Mouse (Mus musculus): ENCODE data around the gene Asb18. TPM values are rescaled to one million over a fixed set of nuclear protein-coding genes. Genes with fewer than 3 reads are reported as not detected.

Asb18 gene
- polyA plus RNA-seq, 1 experiment from 2014 or later = not detected

GRCm38 (mm10) chr1:89922883-89923641 lies 91.4 kb downstream of the Asb18 start:
- peak overlapping the region; percentile 18 for H3K4me3 ChIP-seq (ENCODE audit: low read length)
- no peak overlapping the region for H3K4me2 ChIP-seq (ENCODE audit: low read depth, low read length)
- H3K27me3 ChIP-seq (replicated peaks; ENCODE audit: control insufficient read depth, insufficient read depth, low read length) = peaks cover 88% of the 10 kb centered on the region
- no peaks in the 10 kb centered on the region for H3K36me3 ChIP-seq (ENCODE audit: control insufficient read depth, insufficient read depth, low read length)
- no peak overlapping the region for H3K9ac ChIP-seq (ENCODE audit: low read depth, low read length)
- no peak overlapping the region for H3K27ac ChIP-seq (ENCODE audit: low read length)
- ATAC-seq = no peak
- no peaks in the 10 kb centered on the region for H3K9me3 ChIP-seq (ENCODE audit: control insufficient read depth, low read length)
- peaks cover 14% of the 10 kb centered on the region for H3K4me1 ChIP-seq (ENCODE audit: control insufficient read depth, insufficient read depth, low read length)
- 2% methylated on average over 40 of the region's 41 CpGs for WGBS

DNA sequence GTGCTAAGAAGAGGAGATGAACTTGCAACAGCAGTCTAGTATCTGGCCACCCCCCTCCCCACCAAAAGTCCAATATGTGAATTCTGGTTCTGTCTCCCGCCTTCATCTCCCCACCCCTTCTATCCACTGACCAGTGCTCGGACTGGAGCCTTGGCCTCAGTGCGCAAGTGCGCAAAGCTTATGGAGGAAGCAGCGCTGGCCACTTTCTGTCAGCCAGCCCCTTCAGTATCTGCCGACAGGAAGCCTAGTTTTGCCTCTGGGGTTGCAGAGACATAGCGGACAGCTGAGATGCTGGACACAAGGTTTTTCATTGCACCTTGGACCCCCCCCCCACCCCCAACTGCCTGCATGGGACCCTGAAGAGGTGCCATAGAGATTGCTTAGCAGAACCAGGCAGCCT lies 92.2 kb downstream of the Asb18 start:
- H3K36me3 ChIP-seq (ENCODE audit: control insufficient read depth, insufficient read depth, low read length) = no peaks in the 10 kb centered on the region
- WGBS = 5% methylated on average over 7 of the region's 7 CpGs
- H3K9ac ChIP-seq (ENCODE audit: low read depth, low read length) = no peak overlapping the region
- no peaks in the 10 kb centered on the region for H3K9me3 ChIP-seq (ENCODE audit: control insufficient read depth, low read length)
- peaks cover 10% of the 10 kb centered on the region for H3K4me1 ChIP-seq (ENCODE audit: control insufficient read depth, insufficient read depth, low read length)
- no peak overlapping the region for H3K4me2 ChIP-seq (ENCODE audit: low read depth, low read length)
- H3K4me3 ChIP-seq (ENCODE audit: low read length) = no peak overlapping the region
- H3K27ac ChIP-seq (ENCODE audit: low read length) = no peak overlapping the region
- peaks cover 85% of the 10 kb centered on the region for H3K27me3 ChIP-seq (replicated peaks; ENCODE audit: control insufficient read depth, insufficient read depth, low read length)
- no peak for ATAC-seq

GRCm38 (mm10) chr1:89921806-89922205 lies 92.7 kb downstream of the Asb18 start:
- Histone ChIP-seq H3K9me3 (ENCODE audit: control insufficient read depth, low read length) (no peaks in the 10 kb centered on the region), H3K4me2 (ENCODE audit: low read depth, low read length) (no peak overlapping the region; the same call in 1 of the 2 replicates), H3K4me3 (ENCODE audit: low read length) (no peak overlapping the region), H3K36me3 (ENCODE audit: control insufficient read depth, insufficient read depth, low read length) (no peaks in the 10 kb centered on the region), H3K27ac (ENCODE audit: low read length) (no peak overlapping the region), H3K9ac (ENCODE audit: low read depth, low read length) (no peak overlapping the region), H3K4me1 (ENCODE audit: control insufficient read depth, insufficient read depth, low read length) (peaks cover 5% of the 10 kb centered on the region; the same call in 1 of the 2 replicates), H3K27me3 (replicated peaks; ENCODE audit: control insufficient read depth, insufficient read depth, low read length) (peaks cover 80% of the 10 kb centered on the region)
- no peak for ATAC-seq
- WGBS = 7% methylated on average over 10 of the region's 10 CpGs

DNA sequence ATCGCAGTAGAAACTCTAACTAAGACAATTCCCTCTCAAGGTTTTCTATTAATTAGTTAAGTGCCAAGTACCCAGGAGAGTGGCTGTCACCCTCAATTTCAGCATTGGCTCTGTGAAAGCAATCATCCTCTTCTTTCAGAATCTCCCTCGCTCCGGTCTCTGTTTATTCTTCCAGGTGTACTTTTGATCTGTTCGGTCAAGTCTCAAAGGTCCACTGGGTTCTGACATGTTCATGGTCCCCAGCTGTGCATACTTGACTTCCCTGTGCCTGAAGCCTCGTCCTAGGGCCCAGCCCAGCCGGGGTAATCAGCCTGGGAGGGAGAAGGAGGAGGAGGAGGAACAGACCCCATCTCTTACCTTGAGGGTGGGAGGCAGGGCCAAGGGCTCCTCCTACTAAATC lies 95.3 kb downstream of the Asb18 start:
- no peak for ATAC-seq
- Histone ChIP-seq H3K27ac (ENCODE audit: low read length) (no peak overlapping the region), H3K36me3 (ENCODE audit: control insufficient read depth, insufficient read depth, low read length) (no peaks in the 10 kb centered on the region), H3K9me3 (ENCODE audit: control insufficient read depth, low read length) (no peaks in the 10 kb centered on the region), H3K9ac (ENCODE audit: low read depth, low read length) (no peak overlapping the region), H3K4me1 (ENCODE audit: control insufficient read depth, insufficient read depth, low read length) (peaks cover 5% of the 10 kb centered on the region; the same call in 1 of the 2 replicates), H3K4me2 (ENCODE audit: low read depth, low read length) (no peak overlapping the region), H3K27me3 (replicated peaks; ENCODE audit: control insufficient read depth, insufficient read depth, low read length) (peaks cover 54% of the 10 kb centered on the region), H3K4me3 (ENCODE audit: low read length) (no peak overlapping the region)
- 76% methylated on average over 6 of the region's 6 CpGs for WGBS

GRCm38 (mm10) chr1:89918111-89918510 lies 96.4 kb downstream of the Asb18 start:
- no peak for ATAC-seq
- no peaks in the 10 kb centered on the region for H3K36me3 ChIP-seq (ENCODE audit: control insufficient read depth, insufficient read depth, low read length)
- H3K4me3 ChIP-seq (ENCODE audit: low read length) = no peak overlapping the region
- H3K27me3 ChIP-seq (replicated peaks; ENCODE audit: control insufficient read depth, insufficient read depth, low read length) = peaks cover 43% of the 10 kb centered on the region
- 29% methylated on average over 18 of the region's 18 CpGs for WGBS
- H3K27ac ChIP-seq (ENCODE audit: low read length) = no peak overlapping the region
- no peak overlapping the region for H3K4me2 ChIP-seq (ENCODE audit: low read depth, low read length)
- H3K4me1 ChIP-seq (ENCODE audit: control insufficient read depth, insufficient read depth, low read length) = no peaks in the 10 kb centered on the region
- no peak overlapping the region for H3K9ac ChIP-seq (ENCODE audit: low read depth, low read length)
- no peaks in the 10 kb centered on the region for H3K9me3 ChIP-seq (ENCODE audit: control insufficient read depth, low read length)

- no peak overlapping the region for H3K9ac ChIP-seq (ENCODE audit: low read depth, low read length)
- no peaks in the 10 kb centered on the region for H3K4me1 ChIP-seq (ENCODE audit: control insufficient read depth, insufficient read depth, low read length)
- H3K4me3 ChIP-seq (ENCODE audit: low read length) = no peak overlapping the region
- 81% methylated on average over 4 of the region's 4 CpGs for WGBS
- H3K36me3 ChIP-seq (ENCODE audit: control insufficient read depth, insufficient read depth, low read length) = no peaks in the 10 kb centered on the region
- no peak for ATAC-seq
- no peak overlapping the region for H3K4me2 ChIP-seq (ENCODE audit: low read depth, low read length)
- no peak overlapping the region for H3K27ac ChIP-seq (ENCODE audit: low read length)
- no peaks in the 10 kb centered on the region for H3K9me3 ChIP-seq (ENCODE audit: control insufficient read depth, low read length)
- 0 out of 2 replicates have a peak, but pooled peaks cover 6% of the 10 kb centered on the region for H3K27me3 ChIP-seq (replicated peaks; ENCODE audit: control insufficient read depth, insufficient read depth, low read length)
These were observed 100.9 kb downstream of the Asb18 start for GRCm38 (mm10) chr1:89913611-89914010.

DNA sequence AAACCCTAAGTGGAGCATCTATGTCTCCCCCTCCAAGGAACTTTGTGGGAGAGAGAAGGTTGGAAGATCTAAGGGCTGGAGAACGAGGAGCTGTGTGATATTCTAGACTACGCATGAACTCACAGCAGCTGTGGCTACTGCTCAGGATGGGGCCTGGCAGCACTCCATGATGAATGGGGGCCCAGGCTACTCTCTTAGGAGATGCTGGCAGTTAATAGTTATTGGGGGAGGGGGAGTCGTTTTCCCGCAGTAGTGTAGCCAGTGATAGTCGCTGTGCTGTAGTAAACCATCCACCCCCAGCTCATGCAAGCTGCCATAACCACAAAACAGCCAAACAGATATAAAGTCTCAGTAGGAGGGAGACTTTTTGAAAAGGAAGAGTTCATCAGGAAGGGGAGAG lies 102.1 kb downstream of the Asb18 start:
- Histone ChIP-seq H3K27me3 (replicated peaks; ENCODE audit: control insufficient read depth, insufficient read depth, low read length) (no peaks in the 10 kb centered on the region), H3K9ac (ENCODE audit: low read depth, low read length) (no peak overlapping the region), H3K27ac (ENCODE audit: low read length) (no peak overlapping the region), H3K4me2 (ENCODE audit: low read depth, low read length) (no peak overlapping the region), H3K9me3 (ENCODE audit: control insufficient read depth, low read length) (no peaks in the 10 kb centered on the region), H3K36me3 (ENCODE audit: control insufficient read depth, insufficient read depth, low read length) (no peaks in the 10 kb centered on the region), H3K4me1 (ENCODE audit: control insufficient read depth, insufficient read depth, low read length) (no peaks in the 10 kb centered on the region), H3K4me3 (ENCODE audit: low read length) (no peak overlapping the region)
- no peak for ATAC-seq
- WGBS = 36% methylated on average over 5 of the region's 5 CpGs

- ATAC-seq = no peak
- Histone ChIP-seq H3K4me3 (ENCODE audit: low read length) (no peak overlapping the region), H3K27me3 (replicated peaks; ENCODE audit: control insufficient read depth, insufficient read depth, low read length) (no peaks in the 10 kb centered on the region), H3K4me1 (ENCODE audit: control insufficient read depth, insufficient read depth, low read length) (no peaks in the 10 kb centered on the region), H3K36me3 (ENCODE audit: control insufficient read depth, insufficient read depth, low read length) (no peaks in the 10 kb centered on the region), H3K4me2 (ENCODE audit: low read depth, low read length) (no peak overlapping the region), H3K27ac (ENCODE audit: low read length) (no peak overlapping the region), H3K9ac (ENCODE audit: low read depth, low read length) (no peak overlapping the region), H3K9me3 (ENCODE audit: control insufficient read depth, low read length) (0 out of 2 replicates have a peak, but pooled peaks cover 3% of the 10 kb centered on the region)
- 85% methylated on average over 8 of the region's 8 CpGs for WGBS
These were observed 104.7 kb downstream of the Asb18 start for GRCm38 (mm10) chr1:89909796-89910195.

DNA sequence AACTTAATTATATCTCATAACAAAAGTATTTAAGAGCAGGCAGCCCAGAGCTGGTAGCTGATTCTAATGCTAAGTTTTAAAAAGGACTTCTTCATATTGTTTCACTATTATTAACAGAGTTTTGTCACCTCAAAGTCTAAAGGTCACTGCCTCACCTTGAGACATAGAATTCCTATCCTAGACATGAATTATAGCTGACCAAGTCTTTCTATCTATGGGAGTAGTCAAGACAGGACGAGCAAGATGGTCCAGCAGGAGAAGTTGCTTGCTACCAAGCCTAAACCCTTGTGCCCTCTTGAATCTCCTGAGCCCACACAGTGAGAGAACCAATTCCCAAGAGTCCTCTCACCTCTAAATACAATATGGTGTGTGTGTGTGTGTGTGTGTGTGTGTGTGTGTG lies 111.8 kb downstream of the Asb18 start:
- H3K27me3 ChIP-seq (replicated peaks; ENCODE audit: control insufficient read depth, insufficient read depth, low read length) = no peaks in the 10 kb centered on the region
- ATAC-seq = peak; percentile 49; the same call in 1 of the 2 replicates
- peaks cover 3% of the 10 kb centered on the region; the same call in 1 of the 2 replicates for H3K9me3 ChIP-seq (ENCODE audit: control insufficient read depth, low read length)
- no peaks in the 10 kb centered on the region for H3K4me1 ChIP-seq (ENCODE audit: control insufficient read depth, insufficient read depth, low read length)
- no peak overlapping the region for H3K4me2 ChIP-seq (ENCODE audit: low read depth, low read length)
- no peak overlapping the region for H3K4me3 ChIP-seq (ENCODE audit: low read length)
- no peak overlapping the region for H3K27ac ChIP-seq (ENCODE audit: low read length)
- H3K36me3 ChIP-seq (ENCODE audit: control insufficient read depth, insufficient read depth, low read length) = no peaks in the 10 kb centered on the region
- no peak overlapping the region for H3K9ac ChIP-seq (ENCODE audit: low read depth, low read length)
- 61% methylated on average over 1 of the region's 1 CpGs for WGBS

All from intestine, embryonic 16.5 days (tissue).